Mouse (Mus musculus): ENCODE measurements at regions not wholly inside any gene's neighbourhood (a gene's known extent, or its start where the extent isn't known, plus 50 kb on each side); places are given as distances from the start of the nearest gene placed in this dataset.
"Not testable (repeated sequence)": the region's sequence is repeated elsewhere in the genome, so short reads cannot be mapped to it uniquely, and the experiment has no call there.

DNA sequence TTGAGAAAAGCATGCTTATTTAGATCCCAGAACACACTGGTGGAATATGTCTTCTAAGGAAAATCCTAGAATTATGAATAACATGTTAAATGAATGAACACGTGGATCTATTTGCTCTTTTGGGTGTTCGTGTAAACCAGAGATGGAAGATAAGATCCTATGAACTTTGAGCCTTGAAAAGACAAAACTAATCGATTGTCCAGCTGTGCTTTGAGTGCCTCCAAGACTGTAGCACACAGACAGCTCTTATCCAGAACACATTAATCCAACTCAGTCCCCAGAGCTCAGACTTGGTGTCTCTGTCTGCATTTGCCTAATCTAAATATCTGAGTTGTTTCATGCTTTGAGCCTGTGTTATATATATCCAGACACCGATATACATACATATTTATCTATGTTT lies 80.0 kb upstream of the Frem2 start:
- Histone ChIP-seq H3K9ac (ENCODE audit: low read length) (no peak overlapping the region), H3K4me2 (ENCODE audit: low read length) (peak overlapping the region; percentile 16; the same call in 1 of the 2 replicates), H3K4me3 (ENCODE audit: control insufficient read depth in 1 of 2, insufficient read depth in 1 of 2, low read depth in 1 of 2, low read length in 2 of 2) (no peak overlapping the region), H3K27me3 (ENCODE audit: control insufficient read depth, insufficient read depth, low read length) (no peaks in the 10 kb centered on the region), H3K27ac (replicated peaks in 1 of 2; ENCODE audit: control insufficient read depth in 1 of 2, insufficient read depth in 1 of 2, low read depth in 2 of 2, low read length in 2 of 2) (no peak overlapping the region), H3K4me1 (ENCODE audit: control insufficient read depth in 2 of 2, insufficient read depth in 2 of 2, low read length in 2 of 2) (peaks cover 6 to 11% of the 10 kb centered on the region in 2 experiments; a peak in 3 of 4 replicates), H3K36me3 (ENCODE audit: control insufficient read depth, insufficient read depth, low read length) (no peaks in the 10 kb centered on the region), H3K9me3 (ENCODE audit: control insufficient read depth, low read length) (no peaks in the 10 kb centered on the region)
- WGBS, result 49% methylated on average over 4 of the region's 4 CpGs
- ATAC-seq (ENCODE audit: insufficient number of reproducible peaks, insufficient read depth, low FRiP score, low read depth), result no peak

GRCm38 (mm10) chr3:53735607-53736006 lies 78.5 kb upstream of the Frem2 start:
- not testable (repeated sequence) for H3K27me3 ChIP-seq (ENCODE audit: control insufficient read depth, insufficient read depth, low read length); H3K9me3 ChIP-seq (ENCODE audit: control insufficient read depth, low read length); ATAC-seq (ENCODE audit: insufficient number of reproducible peaks, insufficient read depth, low FRiP score, low read depth); H3K4me1 ChIP-seq (ENCODE audit: control insufficient read depth in 2 of 2, insufficient read depth in 2 of 2, low read length in 2 of 2); H3K27ac ChIP-seq (replicated peaks in 1 of 2; ENCODE audit: control insufficient read depth in 1 of 2, insufficient read depth in 1 of 2, low read depth in 2 of 2, low read length in 2 of 2); H3K4me3 ChIP-seq (ENCODE audit: control insufficient read depth in 1 of 2, insufficient read depth in 1 of 2, low read depth in 1 of 2, low read length in 2 of 2); H3K36me3 ChIP-seq (ENCODE audit: control insufficient read depth, insufficient read depth, low read length); H3K9ac ChIP-seq (ENCODE audit: low read length); H3K4me2 ChIP-seq (ENCODE audit: low read length)
- 81% methylated on average over 3 of the region's 3 CpGs for WGBS

- WGBS, result 23% methylated on average over 5 of the region's 5 CpGs
- no peak overlapping the region for H3K27ac ChIP-seq (replicated peaks in 1 of 2; ENCODE audit: control insufficient read depth in 1 of 2, insufficient read depth in 1 of 2, low read depth in 2 of 2, low read length in 2 of 2)
- H3K9ac ChIP-seq (ENCODE audit: low read length), result no peak overlapping the region
- H3K4me3 ChIP-seq (ENCODE audit: control insufficient read depth in 1 of 2, insufficient read depth in 1 of 2, low read depth in 1 of 2, low read length in 2 of 2), result no peak overlapping the region
- no peaks in the 10 kb centered on the region for H3K9me3 ChIP-seq (ENCODE audit: control insufficient read depth, low read length)
- peaks cover 9 to 11% of the 10 kb centered on the region in 2 experiments for H3K4me1 ChIP-seq (ENCODE audit: control insufficient read depth in 2 of 2, insufficient read depth in 2 of 2, low read length in 2 of 2)
- ATAC-seq (ENCODE audit: insufficient number of reproducible peaks, insufficient read depth, low FRiP score, low read depth), result no peak
- no peaks in the 10 kb centered on the region for H3K27me3 ChIP-seq (ENCODE audit: control insufficient read depth, insufficient read depth, low read length)
- no peaks in the 10 kb centered on the region for H3K36me3 ChIP-seq (ENCODE audit: control insufficient read depth, insufficient read depth, low read length)
- no peak overlapping the region for H3K4me2 ChIP-seq (ENCODE audit: low read length)
Observed at GRCm38 (mm10) chr3:53735147-53735546, 78.0 kb upstream of the Frem2 start.

DNA sequence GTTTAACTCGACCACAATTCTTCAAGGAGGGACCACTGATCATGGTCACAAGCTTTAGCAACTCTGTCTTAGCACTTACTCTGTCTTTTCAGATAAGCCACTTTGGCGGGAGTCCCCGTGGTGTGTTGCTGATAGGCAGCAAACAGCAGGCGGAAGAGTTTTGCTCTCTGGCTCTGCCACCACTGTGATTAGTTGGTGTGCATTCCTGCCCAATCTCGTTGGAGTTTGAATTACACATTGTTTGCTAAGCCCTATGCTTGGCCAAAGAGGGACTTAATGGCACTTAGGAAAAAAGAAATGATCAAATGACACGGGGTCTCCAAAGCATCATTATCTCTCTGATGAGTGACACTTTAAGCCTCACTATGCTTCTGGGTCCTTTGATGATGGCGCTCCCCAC lies 73.3 kb upstream of the Frem2 start:
- Histone ChIP-seq H3K9ac (ENCODE audit: low read length) (peak overlapping the region; percentile 54), H3K4me1 (ENCODE audit: control insufficient read depth in 2 of 2, insufficient read depth in 2 of 2, low read length in 2 of 2) (peaks cover 10 to 15% of the 10 kb centered on the region in 2 experiments), H3K4me3 (ENCODE audit: control insufficient read depth in 1 of 2, insufficient read depth in 1 of 2, low read depth in 1 of 2, low read length in 2 of 2) (peak overlapping the region in 1 of 2 experiments; percentile 3; a peak in 2 of 4 replicates), H3K27me3 (ENCODE audit: control insufficient read depth, insufficient read depth, low read length) (no peaks in the 10 kb centered on the region), H3K27ac (replicated peaks in 1 of 2; ENCODE audit: control insufficient read depth in 1 of 2, insufficient read depth in 1 of 2, low read depth in 2 of 2, low read length in 2 of 2) (peak overlapping the region; percentile 76 to 78), H3K4me2 (ENCODE audit: low read length) (peak overlapping the region; percentile 60), H3K9me3 (ENCODE audit: control insufficient read depth, low read length) (peaks cover 3% of the 10 kb centered on the region; the same call in 1 of the 2 replicates), H3K36me3 (ENCODE audit: control insufficient read depth, insufficient read depth, low read length) (no peaks in the 10 kb centered on the region)
- ATAC-seq (ENCODE audit: insufficient number of reproducible peaks, insufficient read depth, low FRiP score, low read depth), result peak; percentile 35; the same call in 1 of the 2 replicates
- 4% methylated on average over 7 of the region's 7 CpGs for WGBS

GRCm38 (mm10) chr3:53729810-53730209 lies 72.7 kb upstream of the Frem2 start:
- H3K4me1 ChIP-seq (ENCODE audit: control insufficient read depth in 2 of 2, insufficient read depth in 2 of 2, low read length in 2 of 2), result peaks cover 11 to 21% of the 10 kb centered on the region in 2 experiments
- peak overlapping the region; percentile 54 for H3K9ac ChIP-seq (ENCODE audit: low read length)
- 10% methylated on average over 5 of the region's 5 CpGs for WGBS
- ATAC-seq (ENCODE audit: insufficient number of reproducible peaks, insufficient read depth, low FRiP score, low read depth), result no peak
- H3K27ac ChIP-seq (replicated peaks in 1 of 2; ENCODE audit: control insufficient read depth in 1 of 2, insufficient read depth in 1 of 2, low read depth in 2 of 2, low read length in 2 of 2), result peak overlapping the region; percentile 76 to 78
- peak overlapping the region in 1 of 2 experiments; percentile 3; a peak in 2 of 4 replicates for H3K4me3 ChIP-seq (ENCODE audit: control insufficient read depth in 1 of 2, insufficient read depth in 1 of 2, low read depth in 1 of 2, low read length in 2 of 2)
- H3K36me3 ChIP-seq (ENCODE audit: control insufficient read depth, insufficient read depth, low read length), result no peaks in the 10 kb centered on the region
- no peaks in the 10 kb centered on the region for H3K27me3 ChIP-seq (ENCODE audit: control insufficient read depth, insufficient read depth, low read length)
- peak overlapping the region; percentile 60 for H3K4me2 ChIP-seq (ENCODE audit: low read length)
- peaks cover 3% of the 10 kb centered on the region; the same call in 1 of the 2 replicates for H3K9me3 ChIP-seq (ENCODE audit: control insufficient read depth, low read length)

- Histone ChIP-seq H3K36me3 (ENCODE audit: control insufficient read depth, insufficient read depth, low read length) (no peaks in the 10 kb centered on the region), H3K4me1 (ENCODE audit: control insufficient read depth in 2 of 2, insufficient read depth in 2 of 2, low read length in 2 of 2) (peaks cover 13 to 24% of the 10 kb centered on the region in 2 experiments), H3K4me3 (ENCODE audit: control insufficient read depth in 1 of 2, insufficient read depth in 1 of 2, low read depth in 1 of 2, low read length in 2 of 2) (no peak overlapping the region), H3K27me3 (ENCODE audit: control insufficient read depth, insufficient read depth, low read length) (no peaks in the 10 kb centered on the region), H3K27ac (replicated peaks in 1 of 2; ENCODE audit: control insufficient read depth in 1 of 2, insufficient read depth in 1 of 2, low read depth in 2 of 2, low read length in 2 of 2) (no peak overlapping the region), H3K4me2 (ENCODE audit: low read length) (no peak overlapping the region), H3K9ac (ENCODE audit: low read length) (no peak overlapping the region), H3K9me3 (ENCODE audit: control insufficient read depth, low read length) (peaks cover 3% of the 10 kb centered on the region; the same call in 1 of the 2 replicates)
- no peak for ATAC-seq (ENCODE audit: insufficient number of reproducible peaks, insufficient read depth, low FRiP score, low read depth)
- 94% methylated on average over 10 of the region's 10 CpGs for WGBS
Observed at GRCm38 (mm10) chr3:53729131-53729530, 72.0 kb upstream of the Frem2 start.

GRCm38 (mm10) chr3:53727737-53728136 lies 70.6 kb upstream of the Frem2 start:
- H3K4me2 ChIP-seq (ENCODE audit: low read length), result no peak overlapping the region
- no peak overlapping the region for H3K27ac ChIP-seq (replicated peaks in 1 of 2; ENCODE audit: control insufficient read depth in 1 of 2, insufficient read depth in 1 of 2, low read depth in 2 of 2, low read length in 2 of 2)
- WGBS, result 73% methylated on average over 1 of the region's 1 CpGs
- H3K9me3 ChIP-seq (ENCODE audit: control insufficient read depth, low read length), result peaks cover 3% of the 10 kb centered on the region; the same call in 1 of the 2 replicates
- H3K4me3 ChIP-seq (ENCODE audit: control insufficient read depth in 1 of 2, insufficient read depth in 1 of 2, low read depth in 1 of 2, low read length in 2 of 2), result no peak overlapping the region
- H3K36me3 ChIP-seq (ENCODE audit: control insufficient read depth, insufficient read depth, low read length), result no peaks in the 10 kb centered on the region
- no peak overlapping the region for H3K9ac ChIP-seq (ENCODE audit: low read length)
- no peak for ATAC-seq (ENCODE audit: insufficient number of reproducible peaks, insufficient read depth, low FRiP score, low read depth)
- H3K27me3 ChIP-seq (ENCODE audit: control insufficient read depth, insufficient read depth, low read length), result no peaks in the 10 kb centered on the region
- H3K4me1 ChIP-seq (ENCODE audit: control insufficient read depth in 2 of 2, insufficient read depth in 2 of 2, low read length in 2 of 2), result peaks cover 9 to 23% of the 10 kb centered on the region in 2 experiments

DNA sequence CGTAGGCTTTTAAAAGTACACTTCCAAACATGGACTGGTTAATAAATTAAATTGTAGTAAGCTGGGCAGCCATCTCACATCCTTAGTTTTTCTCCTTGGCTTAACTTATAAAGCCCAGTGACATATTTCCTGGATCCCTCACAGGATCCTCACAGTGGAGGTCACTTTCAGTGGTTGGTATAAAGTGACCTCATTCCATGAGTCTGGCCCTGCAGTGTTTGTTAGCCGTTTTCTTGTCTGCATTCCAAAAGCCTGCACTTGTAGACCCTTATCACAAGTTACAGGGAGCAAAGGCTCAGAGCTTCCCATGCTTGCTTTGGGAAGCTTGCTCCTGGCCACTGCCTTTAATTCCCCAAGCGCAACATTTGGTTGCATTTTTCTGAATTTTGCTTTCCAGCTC lies 49.9 kb upstream of the Frem2 start:
- H3K4me1 ChIP-seq (ENCODE audit: control insufficient read depth in 2 of 2, insufficient read depth in 2 of 2, low read length in 2 of 2), result peaks cover 13 to 23% of the 10 kb centered on the region in 2 experiments
- no peak overlapping the region for H3K4me3 ChIP-seq (ENCODE audit: control insufficient read depth in 1 of 2, insufficient read depth in 1 of 2, low read depth in 1 of 2, low read length in 2 of 2)
- ATAC-seq (ENCODE audit: insufficient number of reproducible peaks, insufficient read depth, low FRiP score, low read depth), result peak; percentile 80
- H3K4me2 ChIP-seq (ENCODE audit: low read length), result peak overlapping the region; percentile 13; the same call in 1 of the 2 replicates
- peak overlapping the region; percentile 51 to 83 for H3K27ac ChIP-seq (replicated peaks in 1 of 2; ENCODE audit: control insufficient read depth in 1 of 2, insufficient read depth in 1 of 2, low read depth in 2 of 2, low read length in 2 of 2)
- no peaks in the 10 kb centered on the region for H3K9me3 ChIP-seq (ENCODE audit: control insufficient read depth, low read length)
- no peaks in the 10 kb centered on the region for H3K36me3 ChIP-seq (ENCODE audit: control insufficient read depth, insufficient read depth, low read length)
- no peaks in the 10 kb centered on the region for H3K27me3 ChIP-seq (ENCODE audit: control insufficient read depth, insufficient read depth, low read length)
- 34% methylated on average over 3 of the region's 3 CpGs for WGBS
- no peak overlapping the region for H3K9ac ChIP-seq (ENCODE audit: low read length)
